Mouse (Mus musculus) layer of hippocampus, adult 8-10 months (tissue): Measurements from ENCODE around the gene Nr1h3. TPM values are rescaled to one million over a fixed set of nuclear protein-coding genes. Genes with fewer than 3 reads are reported as not detected.
A peak's percentile ranks its signal among the peaks of the same experiment; 100 is the strongest.
"Not testable (repeated sequence)": the region's sequence is repeated elsewhere in the genome, so short reads cannot be mapped to it uniquely, and the experiment has no call there.

Experiments used
- DNase-seq, 2 experiments: peaks; one replicate each; pipeline ENCODE4 v3.0.0; 2022; ENCODE audit warnings: low spot score in 2 of 2
- total RNA-seq, 4 experiments: library from RNA; stranded (reverse); gene quantifications; 2 replicates each; pipeline ENCODE4 v1.2.4; 2022

Gene Nr1h3
- total RNA-seq, result 1 to 10 TPM; 3.7 to 5.8 (median 4.3) TPM

GRCm38 (mm10) chr2:91202222-91202971 lies at the start of gene Nr1h3, which contains the start of gene Acp2:
Nr1h3 (minus strand) TSS chr2:91202834.
Acp2 (plus strand) TSS chr2:91202885.
- DNase-seq, result peak; percentile 93 to 97

GRCm38 (mm10) chr2:91252001-91252400 lies 49.4 kb upstream of the Nr1h3 start:
- no peak for DNase-seq

GRCm38 (mm10) chr2:91248366-91248765 lies 45.7 kb upstream of the Nr1h3 start:
- no peak for DNase-seq

GRCm38 (mm10) chr2:91244557-91245228 lies 42.1 kb upstream of the Nr1h3 start:
- no peak for DNase-seq

- DNase-seq, result peak; percentile 83 to 84
Measured at GRCm38 (mm10) chr2:91243416-91243815, 40.8 kb upstream of the Nr1h3 start.

GRCm38 (mm10) chr2:91242547-91242946 lies 39.9 kb upstream of the Nr1h3 start:
- no peak for DNase-seq

- DNase-seq, result not testable (repeated sequence)
Measured at GRCm38 (mm10) chr2:91237511-91238080, 35.0 kb upstream of the Nr1h3 start.

- DNase-seq, result peak; percentile 77 to 84
Measured at GRCm38 (mm10) chr2:91236601-91237510, 34.2 kb upstream of the Nr1h3 start, which contains the start of gene Ddb2. Ddb2 (minus strand) TSS chr2:91236982.

- DNase-seq, result no peak
Measured at GRCm38 (mm10) chr2:91229735-91230134, 27.1 kb upstream of the Nr1h3 start.

GRCm38 (mm10) chr2:91223614-91224013 lies 21.0 kb upstream of the Nr1h3 start:
- DNase-seq, result no peak

GRCm38 (mm10) chr2:91220501-91220900 lies 17.9 kb upstream of the Nr1h3 start:
- no peak for DNase-seq

- no peak for DNase-seq
Measured at GRCm38 (mm10) chr2:91217032-91217431, 14.4 kb upstream of the Nr1h3 start.

- DNase-seq, result no peak
Measured at GRCm38 (mm10) chr2:91213311-91213710, 10.7 kb upstream of the Nr1h3 start.

- DNase-seq, result no peak
Measured at GRCm38 (mm10) chr2:91206254-91206775, 3.7 kb upstream of the Nr1h3 start.

- DNase-seq, result no peak
Measured at GRCm38 (mm10) chr2:91202972-91203656, 480 bp upstream of the Nr1h3 start.

GRCm38 (mm10) chr2:91198888-91199287 lies 3.7 kb downstream of the Nr1h3 start:
- no peak for DNase-seq

- peak; percentile 53 to 63 for DNase-seq
Measured at GRCm38 (mm10) chr2:91196577-91197001, 6.0 kb downstream of the Nr1h3 start.

- no peak for DNase-seq
Measured at GRCm38 (mm10) chr2:91194624-91195332, 7.9 kb downstream of the Nr1h3 start.

GRCm38 (mm10) chr2:91190501-91190900 lies 12.1 kb downstream of the Nr1h3 start:
- no peak for DNase-seq

- no peak for DNase-seq
Measured at GRCm38 (mm10) chr2:91187431-91187830, 15.2 kb downstream of the Nr1h3 start.
